Comparison of ENCODE assay signal across 8 mouse cellular contexts in the genomic region with DNA sequence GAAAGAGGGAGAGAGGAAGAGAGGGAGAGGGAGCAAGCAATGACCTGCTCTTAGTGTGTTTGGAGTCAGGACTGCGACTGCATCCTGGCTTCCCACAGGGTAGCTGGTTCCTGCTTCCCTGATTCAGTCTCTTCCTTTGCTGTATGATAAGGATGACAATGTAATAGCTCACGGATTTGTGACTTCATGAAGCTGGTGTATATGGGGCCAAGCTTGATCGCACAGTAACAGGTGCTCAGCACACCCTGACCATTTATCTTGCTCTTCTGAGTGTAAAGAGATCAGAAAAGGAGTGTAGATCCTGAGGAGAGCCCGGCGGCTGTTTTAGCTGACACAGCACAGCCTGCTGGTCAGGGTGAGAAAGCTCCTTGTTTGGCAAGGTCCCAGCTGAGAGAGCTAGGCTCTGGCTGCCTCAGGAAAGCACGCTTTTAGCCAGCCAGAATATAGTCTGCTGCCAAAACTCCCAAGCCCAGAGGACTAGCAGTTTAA.
DNase-seq lines count a peak whose midpoint lies in the region; ATAC-seq and TF ChIP-seq lines count a peak whose summit lies in the region.

No protein-coding gene starts in this region.

- H3K4me3 ChIP-seq in midbrain, embryonic 10.5 days, result no peak overlapping the region
- H3K4me3 ChIP-seq in midbrain, embryonic 11.5 days (ENCODE audit: low read depth, low read length), result no peak overlapping the region
- H3K4me3 ChIP-seq in embryonic facial prominence, embryonic 14.5 days (ENCODE audit: low read depth, low read length), result no peak overlapping the region
- H3K4me3 ChIP-seq in limb, embryonic 10.5 days, result no peak overlapping the region
- H3K4me3 ChIP-seq in myocyte, result peak overlapping the region; percentile 3
- no peak overlapping the region for H3K4me3 ChIP-seq in stomach, embryonic 14.5 days (ENCODE audit: low read depth, low read length)

- H3K79me2 ChIP-seq in myocyte (ENCODE audit: control insufficient read depth, insufficient read depth), result no peaks in the 10 kb centered on the region

- no peak overlapping the region for H3K4me2 ChIP-seq in midbrain, embryonic 11.5 days
- H3K4me2 ChIP-seq in embryonic facial prominence, embryonic 14.5 days (ENCODE audit: low read depth, low read length), result no peak overlapping the region
- peak overlapping the region; percentile 95 for H3K4me2 ChIP-seq in myocyte (ENCODE audit: low read depth)
- H3K4me2 ChIP-seq in stomach, embryonic 14.5 days (replicated peaks; ENCODE audit: low read depth, low read length), result no peak overlapping the region

- H3ac ChIP-seq in myocyte (ENCODE audit: control insufficient read depth, insufficient read length), result no peak overlapping the region

- H3K36me3 ChIP-seq in midbrain, embryonic 10.5 days, result no peaks in the 10 kb centered on the region
- H3K36me3 ChIP-seq in midbrain, embryonic 11.5 days (ENCODE audit: control insufficient read depth, insufficient read depth, low read length), result no peaks in the 10 kb centered on the region
- H3K36me3 ChIP-seq in embryonic facial prominence, embryonic 14.5 days (ENCODE audit: control insufficient read depth, insufficient read depth, low read length), result no peaks in the 10 kb centered on the region
- H3K36me3 ChIP-seq in limb, embryonic 10.5 days, result no peaks in the 10 kb centered on the region
- no peaks in the 10 kb centered on the region for H3K36me3 ChIP-seq in myocyte (ENCODE audit: control insufficient read depth, insufficient read depth)
- no peaks in the 10 kb centered on the region for H3K36me3 ChIP-seq in stomach, embryonic 14.5 days (ENCODE audit: control insufficient read depth, insufficient read depth, low read length)

- no peak for TF ChIP-seq POLR2A in myocyte (IDR thresholded peaks at IDR 0.05; ENCODE audit: insufficient read length, low read depth)

- H3K9me3 ChIP-seq in midbrain, embryonic 10.5 days (replicated peaks), result no peaks in the 10 kb centered on the region
- H3K9me3 ChIP-seq in midbrain, embryonic 11.5 days (ENCODE audit: control insufficient read depth, low read length), result no peaks in the 10 kb centered on the region
- no peaks in the 10 kb centered on the region for H3K9me3 ChIP-seq in embryonic facial prominence, embryonic 14.5 days (ENCODE audit: control insufficient read depth, low read length)
- H3K9me3 ChIP-seq in limb, embryonic 10.5 days (replicated peaks), result no peaks in the 10 kb centered on the region
- H3K9me3 ChIP-seq in stomach, embryonic 14.5 days (ENCODE audit: control insufficient read depth, low read depth, low read length), result no peaks in the 10 kb centered on the region

- no peaks in the 10 kb centered on the region for H3K27me3 ChIP-seq in midbrain, embryonic 10.5 days (ENCODE audit: low read depth, poor library complexity, severe bottlenecking)
- H3K27me3 ChIP-seq in midbrain, embryonic 11.5 days (ENCODE audit: control insufficient read depth, insufficient read depth, low read length), result no peaks in the 10 kb centered on the region
- H3K27me3 ChIP-seq in embryonic facial prominence, embryonic 14.5 days (replicated peaks; ENCODE audit: control insufficient read depth, insufficient read depth, low read length), result no peaks in the 10 kb centered on the region
- no peaks in the 10 kb centered on the region for H3K27me3 ChIP-seq in limb, embryonic 10.5 days (ENCODE audit: low read depth, poor library complexity, severe bottlenecking)
- H3K27me3 ChIP-seq in myocyte (ENCODE audit: control insufficient read depth, insufficient read depth, insufficient read length), result no peaks in the 10 kb centered on the region
- H3K27me3 ChIP-seq in stomach, embryonic 14.5 days (ENCODE audit: control insufficient read depth, insufficient read depth, low read length), result no peaks in the 10 kb centered on the region

- no peak overlapping the region for H3K27ac ChIP-seq in midbrain, embryonic 10.5 days (replicated peaks)
- no peak overlapping the region for H3K27ac ChIP-seq in midbrain, embryonic 11.5 days (ENCODE audit: low read depth, low read length)
- H3K27ac ChIP-seq in embryonic facial prominence, embryonic 14.5 days (replicated peaks; ENCODE audit: low read depth, low read length), result no peak overlapping the region
- H3K27ac ChIP-seq in limb, embryonic 10.5 days, result no peak overlapping the region
- H3K27ac ChIP-seq in stomach, embryonic 14.5 days (ENCODE audit: low read length), result no peak overlapping the region

- H3K9ac ChIP-seq in midbrain, embryonic 11.5 days (ENCODE audit: low read length), result no peak overlapping the region
- no peak overlapping the region for H3K9ac ChIP-seq in embryonic facial prominence, embryonic 14.5 days (ENCODE audit: low read depth, low read length)
- no peak overlapping the region for H3K9ac ChIP-seq in stomach, embryonic 14.5 days (replicated peaks; ENCODE audit: low read depth, low read length)

- no peaks in the 10 kb centered on the region for H3K4me1 ChIP-seq in midbrain, embryonic 10.5 days
- no peaks in the 10 kb centered on the region for H3K4me1 ChIP-seq in midbrain, embryonic 11.5 days (ENCODE audit: control insufficient read depth, insufficient read depth, low read length)
- no peaks in the 10 kb centered on the region for H3K4me1 ChIP-seq in embryonic facial prominence, embryonic 14.5 days (ENCODE audit: control insufficient read depth, insufficient read depth, low read length)
- H3K4me1 ChIP-seq in limb, embryonic 10.5 days, result peaks cover 6% of the 10 kb centered on the region; the same call in 1 of the 2 replicates
- H3K4me1 ChIP-seq in stomach, embryonic 14.5 days (ENCODE audit: control insufficient read depth, insufficient read depth, low read length), result no peaks in the 10 kb centered on the region

- no peak for ATAC-seq in midbrain, embryonic 11.5 days (ENCODE audit: low FRiP score)
- peak; percentile 90 for ATAC-seq in embryonic facial prominence, embryonic 14.5 days (ENCODE audit: low read depth)
- ATAC-seq in stomach, embryonic 14.5 days (ENCODE audit: insufficient number of reproducible peaks, insufficient read depth, low FRiP score, low read depth), result peak; percentile 79; the same call in 1 of the 2 replicates

- DNase-seq in midbrain, embryonic 10.5 days (ENCODE audit: low spot score), result peak; percentile 42
- no peak for DNase-seq in midbrain, embryonic 11.5 days (ENCODE audit: low spot score, missing footprints)
- DNase-seq in embryonic facial prominence, embryonic 14.5 days (ENCODE audit: low spot score), result peak; percentile 94
- DNase-seq in heart, adult 8-10 months (ENCODE audit: low spot score), result peak; percentile 88
- peak; percentile 80 to 83 for DNase-seq in kidney, adult 8-10 months
- peak; percentile 51 for DNase-seq in limb, embryonic 10.5 days (ENCODE audit: low spot score)

- WGBS in midbrain, embryonic 10.5 days, result 31% methylated on average over 6 of the region's 6 CpGs
- 30% methylated on average over 6 of the region's 6 CpGs for WGBS in midbrain, embryonic 11.5 days
- 20% methylated on average over 6 of the region's 6 CpGs for WGBS in embryonic facial prominence, embryonic 14.5 days
- 38% methylated on average over 6 of the region's 6 CpGs for WGBS in limb, embryonic 10.5 days
- 17% methylated on average over 6 of the region's 6 CpGs for WGBS in stomach, embryonic 14.5 days

TF ChIP-seq in myocyte, 11 proteins besides CTCF, POLR2A, EP300 and RAD21:
- TF ChIP-seq SRF (IDR thresholded peaks at IDR 0.05; ENCODE audit: control insufficient read depth, insufficient read length, low read depth), result peak; percentile 9
- peak; percentile 58 for TF ChIP-seq TCF12 (IDR thresholded peaks at IDR 0.05; ENCODE audit: insufficient read depth, poor library complexity, severe bottlenecking)
- TF ChIP-seq POLR2AphosphoS2 (IDR thresholded peaks at IDR 0.05; ENCODE audit: insufficient read length, low read depth), result no peak
- no peak for TF ChIP-seq REST (IDR thresholded peaks at IDR 0.05; ENCODE audit: insufficient read depth, insufficient read length)
- TF ChIP-seq CEBPB (IDR thresholded peaks at IDR 0.05; ENCODE audit: insufficient read depth, poor library complexity, severe bottlenecking), result no peak
- no peak for TF ChIP-seq TCF3 (IDR thresholded peaks at IDR 0.05; ENCODE audit: insufficient read length, low read depth)
- peak in 2 of 3 experiments; percentile 2 to 26 for TF ChIP-seq MYOG (IDR thresholded peaks at IDR 0.05; ENCODE audit: control insufficient read depth in 1 of 3, insufficient read depth in 1 of 3, insufficient read length in 2 of 3, low read depth in 2 of 3)
- TF ChIP-seq E2F4 (IDR thresholded peaks at IDR 0.05; ENCODE audit: insufficient read depth), result no peak
- no peak for TF ChIP-seq USF1 (IDR thresholded peaks at IDR 0.05; ENCODE audit: low read depth)
- TF ChIP-seq MYOD1 (IDR thresholded peaks at IDR 0.05; ENCODE audit: control insufficient read depth in 1 of 3, insufficient read length in 2 of 3, low read depth in 2 of 3), result peak; percentile 69 to 85 (median 83)
- TF ChIP-seq MAX (IDR thresholded peaks at IDR 0.05; ENCODE audit: low read depth), result no peak
